Mouse (Mus musculus): ENCODE results near the gene Wdr45.
"Not testable (repeated sequence)": the region's sequence is repeated elsewhere in the genome, so short reads cannot be mapped to it uniquely, and the experiment has no call there.

Gene Wdr45

DNA sequence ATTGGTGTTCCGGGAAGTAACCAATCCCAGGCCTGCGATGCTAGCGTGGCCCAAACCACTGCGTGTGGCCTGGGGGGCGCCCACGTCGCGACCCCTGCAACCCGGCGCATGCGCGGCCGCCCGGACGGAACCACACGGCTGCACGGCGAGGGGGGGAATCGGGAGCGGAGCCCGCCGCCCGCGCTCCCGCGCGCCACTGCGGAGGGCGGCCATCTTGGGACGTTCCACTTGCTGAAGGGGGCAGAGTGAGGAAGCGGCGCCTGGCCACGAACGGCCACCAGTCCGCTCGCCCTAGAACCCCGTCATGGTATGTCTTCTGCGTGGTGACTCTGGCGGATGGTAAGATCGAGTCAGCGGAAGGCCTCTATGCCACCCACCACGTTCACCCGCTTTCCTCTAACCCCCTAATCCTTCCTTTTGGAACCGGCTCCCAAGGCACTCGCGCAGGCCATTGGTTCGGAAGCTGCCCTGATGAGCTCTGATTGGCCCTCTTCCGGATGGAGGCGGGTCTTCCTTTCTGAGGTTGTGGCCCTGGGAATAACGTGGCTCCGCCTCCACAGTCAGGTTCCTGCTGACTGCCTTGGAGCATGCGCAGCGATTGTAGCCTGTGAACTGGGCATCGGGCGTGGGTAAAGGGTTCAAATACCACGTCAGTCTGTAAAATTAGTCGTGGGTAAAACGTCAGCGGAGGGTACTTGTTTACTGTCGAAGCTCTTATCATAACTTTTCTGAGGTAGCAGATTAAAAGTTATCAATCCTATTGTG is at the start of gene Wdr45:
Gene Wdr45, plus strand, starts transcription at position 199 of the 765 bp plus-strand sequence.
- DNase-seq (ENCODE audit: low spot score), result peak; percentile 59

DNA sequence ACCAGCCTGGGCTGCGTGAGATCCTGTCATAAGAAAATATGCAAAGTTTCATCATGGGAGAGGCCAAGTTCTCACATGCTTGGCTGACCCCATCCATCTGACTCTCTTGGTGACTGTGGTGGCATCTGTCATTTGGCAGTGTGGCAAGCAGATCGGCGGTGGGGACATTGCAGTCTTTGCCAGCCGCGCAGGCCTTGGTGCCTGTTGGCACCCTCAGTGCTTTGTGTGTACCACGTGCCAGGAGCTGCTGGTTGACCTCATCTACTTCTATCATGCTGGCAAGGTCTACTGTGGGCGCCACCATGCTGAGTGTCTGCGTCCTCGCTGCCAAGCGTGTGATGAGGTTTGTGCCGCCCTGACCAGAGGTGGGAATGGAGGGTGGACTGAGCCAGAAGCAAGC is 49.3 kb upstream of the Wdr45 start:
- DNase-seq (ENCODE audit: low spot score), result no peak

- DNase-seq (ENCODE audit: low spot score), result no peak
Measured at GRCm38 (mm10) chrX:7665739-7666502, 48.2 kb upstream of the Wdr45 start.

- DNase-seq (ENCODE audit: low spot score), result no peak
Measured at GRCm38 (mm10) chrX:7670390-7670881, 43.7 kb upstream of the Wdr45 start.

DNA sequence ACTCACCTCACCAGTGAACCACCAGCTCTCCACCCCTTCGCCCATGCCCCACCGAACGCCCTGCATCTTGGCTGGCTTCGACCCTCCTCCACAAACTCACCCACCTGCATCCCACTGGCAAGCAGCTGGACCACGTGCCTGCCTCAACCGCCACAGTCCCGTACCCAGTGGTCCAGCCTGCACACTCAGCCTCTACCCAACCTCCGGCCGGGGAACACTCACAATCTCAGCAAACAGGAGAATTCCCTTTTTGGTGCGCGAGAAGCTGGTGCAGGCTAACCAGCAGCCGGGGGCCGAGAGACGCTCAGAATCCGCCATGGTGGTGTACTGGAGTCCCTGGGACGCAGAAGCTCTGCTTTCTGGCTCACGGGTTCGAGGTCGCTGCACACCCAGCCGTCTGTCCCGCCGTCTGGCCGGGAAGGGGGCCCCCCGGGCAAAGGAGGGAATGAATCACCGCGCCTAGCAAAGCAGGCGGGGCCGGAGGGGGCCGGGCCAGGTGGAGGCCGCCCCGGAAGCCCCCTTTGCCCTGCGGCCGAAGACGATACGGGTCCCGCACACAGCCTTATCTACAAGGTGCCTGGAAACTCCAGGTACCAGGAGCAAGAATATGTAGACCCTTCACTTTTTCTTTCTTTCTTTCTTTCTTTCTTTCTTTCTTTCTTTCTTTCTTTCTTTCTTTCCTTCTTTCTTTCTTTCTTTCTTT is 43.1 kb upstream of the Wdr45 start, which contains the start of gene Plp2:
Gene Plp2, minus strand, starts transcription at position 470 of the 703 bp plus-strand sequence.
- DNase-seq (ENCODE audit: low spot score), result no peak

GRCm38 (mm10) chrX:7672739-7673138 is 41.4 kb upstream of the Wdr45 start:
- no peak for DNase-seq (ENCODE audit: low spot score)

GRCm38 (mm10) chrX:7673578-7674281 is 40.4 kb upstream of the Wdr45 start:
- no peak for DNase-seq (ENCODE audit: low spot score)

GRCm38 (mm10) chrX:7674284-7675000 is 39.7 kb upstream of the Wdr45 start:
- DNase-seq (ENCODE audit: low spot score), result no peak

GRCm38 (mm10) chrX:7675001-7675380 is 39.1 kb upstream of the Wdr45 start:
- DNase-seq (ENCODE audit: low spot score), result no peak

DNA sequence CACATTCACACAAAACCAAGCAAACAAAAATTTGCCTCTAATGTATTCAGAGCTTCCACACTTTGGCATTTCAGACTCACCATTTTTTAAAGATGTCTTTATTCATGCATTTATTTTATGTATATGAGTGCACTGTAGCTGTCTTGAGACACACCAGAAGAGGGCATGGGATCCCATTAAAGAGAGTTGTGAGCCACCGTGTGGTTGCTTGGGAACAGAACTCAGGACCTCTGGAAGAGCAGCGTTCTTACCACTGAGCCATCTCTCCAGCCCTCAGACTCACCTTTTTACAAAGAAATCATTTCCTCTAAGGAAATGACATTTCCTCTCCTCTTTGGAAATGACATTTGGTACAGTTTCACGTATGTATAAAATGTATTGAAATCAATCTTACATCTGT is 35.1 kb upstream of the Wdr45 start:
- no peak for DNase-seq (ENCODE audit: low spot score)

- no peak for DNase-seq (ENCODE audit: low spot score)
Measured at GRCm38 (mm10) chrX:7679405-7680056, 34.6 kb upstream of the Wdr45 start.

- no peak for DNase-seq (ENCODE audit: low spot score)
Measured at GRCm38 (mm10) chrX:7680057-7680412, 34.1 kb upstream of the Wdr45 start.

- DNase-seq (ENCODE audit: low spot score), result no peak
Measured at GRCm38 (mm10) chrX:7680864-7681263, 33.3 kb upstream of the Wdr45 start, which contains the start of gene Magix. Magix (minus strand) TSS chrX:7681251.

GRCm38 (mm10) chrX:7688321-7688720 is 25.8 kb upstream of the Wdr45 start:
- no peak for DNase-seq (ENCODE audit: low spot score)

DNA sequence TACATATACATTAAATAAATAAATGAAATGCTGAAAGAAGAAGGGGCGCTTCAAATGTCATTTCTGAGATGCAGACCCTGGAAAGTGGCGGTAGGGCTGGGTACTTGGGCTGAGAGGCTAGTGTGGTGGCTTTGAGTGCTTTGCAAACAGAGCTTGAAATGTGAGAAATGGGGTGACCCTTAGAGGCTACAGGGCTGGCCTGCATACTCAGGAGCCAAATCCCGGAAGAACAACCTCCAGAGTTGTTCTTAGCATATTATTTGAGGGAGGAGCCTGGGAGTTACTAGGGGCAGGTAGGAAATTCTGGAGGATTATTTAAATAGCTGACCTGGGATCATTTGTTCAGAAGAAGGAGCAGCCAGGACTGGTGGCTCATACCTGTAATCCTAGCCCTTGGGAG is 23.6 kb upstream of the Wdr45 start:
- DNase-seq (ENCODE audit: low spot score), result no peak

GRCm38 (mm10) chrX:7692862-7693261 is 21.3 kb upstream of the Wdr45 start:
- no peak for DNase-seq (ENCODE audit: low spot score)

DNA sequence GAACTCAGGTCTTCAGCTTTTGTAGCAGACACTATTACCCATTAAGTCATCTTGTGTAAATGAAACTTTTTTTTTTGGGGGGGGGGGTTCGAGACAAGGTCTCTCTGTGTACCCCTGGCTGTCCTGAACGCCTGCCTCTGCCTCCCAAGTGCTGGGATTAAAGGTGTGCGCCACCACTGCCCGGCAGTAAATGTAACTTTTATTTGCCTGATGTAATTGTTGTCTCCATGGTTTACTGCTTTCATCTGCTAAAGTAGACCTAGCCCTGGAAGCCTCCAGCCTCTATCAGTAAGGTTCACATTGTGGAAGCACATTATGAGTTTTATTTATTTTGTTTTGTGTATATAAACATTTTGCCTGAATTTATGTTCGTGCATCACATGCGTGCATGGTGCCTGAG is 17.6 kb upstream of the Wdr45 start:
- DNase-seq (ENCODE audit: low spot score), result no peak

DNA sequence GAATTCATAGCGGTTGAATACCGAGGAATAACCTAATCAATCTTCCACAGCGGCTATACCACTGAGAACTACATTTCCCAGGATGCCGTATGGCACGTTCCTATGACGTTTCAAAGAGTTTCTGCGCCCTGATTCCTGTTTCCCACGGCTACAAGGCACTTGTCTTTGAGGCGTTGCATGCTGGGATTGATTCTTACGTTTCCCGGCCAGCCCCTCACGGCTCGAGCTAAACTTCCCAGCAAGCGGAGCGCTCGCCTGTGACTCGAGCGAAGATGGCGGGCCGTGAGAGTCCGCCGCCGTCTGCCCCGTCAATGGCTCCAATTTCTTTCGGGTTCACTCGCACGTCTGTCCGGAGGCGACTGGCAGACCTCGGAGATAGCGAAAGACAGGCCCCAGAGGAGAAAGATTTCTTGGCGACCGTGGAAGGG is 17.2 kb upstream of the Wdr45 start, which contains the start of gene Gpkow:
Gene Gpkow, plus strand, starts transcription at position 178 of the 428 bp plus-strand sequence.
- peak; percentile 13 for DNase-seq (ENCODE audit: low spot score)

- not testable (repeated sequence) for DNase-seq (ENCODE audit: low spot score)
Measured at GRCm38 (mm10) chrX:7713764-7714134, 384 bp upstream of the Wdr45 start.

DNA sequence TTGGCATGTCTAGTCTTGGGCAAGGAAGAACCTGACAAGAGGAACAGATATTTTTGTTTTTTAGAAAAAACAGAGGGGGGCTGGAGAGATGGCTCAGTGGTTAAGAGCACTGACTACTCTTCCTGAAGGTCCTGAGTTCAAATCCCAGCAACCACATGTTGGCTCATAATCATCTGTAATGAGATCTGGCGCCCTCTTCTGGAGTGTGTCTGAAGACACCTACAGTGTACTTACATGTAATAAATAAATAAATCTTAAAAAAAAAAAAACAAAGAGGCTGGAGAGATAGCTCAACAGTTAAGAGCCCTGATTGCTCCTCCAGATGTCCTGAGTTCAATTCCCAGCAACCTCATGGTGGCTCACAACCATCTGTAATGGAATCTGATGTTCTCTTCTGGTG is 1.9 kb downstream of the Wdr45 start:
- DNase-seq (ENCODE audit: low spot score), result not testable (repeated sequence)
